ENCODE assay signal across 14 mouse cellular contexts in the genomic region with DNA sequence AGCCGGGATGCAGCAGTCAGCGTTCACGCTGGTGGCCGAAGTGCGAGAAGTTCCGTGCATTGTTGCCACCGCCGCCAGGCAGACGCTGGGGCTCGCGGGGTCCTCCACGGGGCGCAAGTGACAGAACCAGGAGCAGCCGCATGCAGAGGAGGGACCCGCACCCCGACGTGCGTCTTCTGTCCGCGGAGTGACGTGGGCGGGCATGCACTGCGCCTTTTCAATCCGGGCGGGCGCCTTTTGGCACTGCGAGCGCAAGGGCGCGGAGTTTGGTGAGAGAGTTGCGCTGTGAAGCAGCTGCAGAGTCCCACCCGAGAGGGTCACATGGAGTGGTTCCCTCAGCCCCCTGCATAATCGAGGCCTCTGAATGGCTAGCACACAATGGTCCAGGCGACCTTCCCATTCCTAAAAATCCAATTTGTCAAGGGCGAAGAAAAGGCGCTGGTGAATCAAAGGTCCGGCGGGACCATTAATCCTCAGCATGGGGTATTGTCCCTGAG. TPM values are rescaled to one million over a fixed set of nuclear protein-coding genes. Genes with fewer than 3 reads are reported as not detected.
DNase-seq lines count a peak whose midpoint lies in the region; ATAC-seq lines count a peak whose summit lies in the region.
"Had no signal": no experiment of that assay in that cellular context is flagged by ENCODE, and none has a peak within 500 bp of the region (broad histone marks: within the 10 kb centered on the region; RNA-seq: fewer than 3 reads in every experiment).

A gene (minus strand): TSS at position 369 of the 497 bp plus-strand sequence.

- peak within 1 kb of the TSS; percentile 32 for H3K4me2 ChIP-seq in midbrain, embryonic 11.5 days
- H3K4me2 ChIP-seq: embryonic facial prominence, embryonic 13.5 days had no signal

- intact Hi-C loops in left cerebral cortex, postnatal 4 days (cut with DNase I): loop anchor here (10.0 kb wide), 1 partner anchor 151 kb away; no protein-coding TSS in a partner anchor

- no peak within 1 kb of the TSS for H3K9ac ChIP-seq in midbrain, embryonic 11.5 days (ENCODE audit: low read length)
- H3K9ac ChIP-seq: embryonic facial prominence, embryonic 13.5 days had no signal

- H3K27me3 ChIP-seq in midbrain, embryonic 11.5 days (ENCODE audit: control insufficient read depth, insufficient read depth, low read length): peaks cover 97% of the 10 kb centered on the region

- no peaks in the 10 kb centered on the region for H3K9me3 ChIP-seq in midbrain, embryonic 11.5 days (ENCODE audit: control insufficient read depth, low read length)
- H3K9me3 ChIP-seq: embryonic facial prominence, embryonic 13.5 days had no signal

- H3K27ac ChIP-seq in midbrain, embryonic 11.5 days (ENCODE audit: low read depth, low read length): no peak within 1 kb of the TSS
- H3K27ac ChIP-seq: embryonic facial prominence, embryonic 13.5 days; gastrocnemius, adult 2 months; kidney, postnatal 0 days had no signal

- H3K4me1 ChIP-seq in midbrain, embryonic 11.5 days (ENCODE audit: control insufficient read depth, insufficient read depth, low read length): peaks cover 17% of the 10 kb centered on the region

- peak within 1 kb of the TSS; percentile 16; the same call in 1 of the 2 replicates for H3K4me3 ChIP-seq in midbrain, embryonic 11.5 days (ENCODE audit: low read depth, low read length)
- H3K4me3 ChIP-seq: embryonic facial prominence, embryonic 13.5 days; gastrocnemius, adult 2 months had no signal

- peak; percentile 34; the same call in 1 of the 2 replicates for ATAC-seq in granulocyte monocyte progenitor cell, adult 5-6 weeks (replicated peaks; ENCODE audit: poor library complexity, severe bottlenecking)
- ATAC-seq in midbrain, embryonic 11.5 days (ENCODE audit: low FRiP score): peak; percentile 73

- DNase-seq in left cerebral cortex, postnatal 4 days: peak; percentile 41
- DNase-seq in left cerebral cortex, adult 11 months (ENCODE audit: low spot score): no peak
- peak; percentile 96 for DNase-seq in midbrain, embryonic 11.5 days (ENCODE audit: low spot score, missing footprints)
- DNase-seq in kidney, adult 9 months: no peak
- DNase-seq in kidney, postnatal 4 days: no peak
- DNase-seq in cerebellum, postnatal 25 days: no peak
- DNase-seq in kidney, adult 11 months: no peak
- DNase-seq: gastrocnemius, adult 2 months had no signal

- WGBS in midbrain, embryonic 11.5 days: under 1% methylated on average over 35 of the region's 38 CpGs

- no peaks in the 10 kb centered on the region for H3K36me3 ChIP-seq in midbrain, embryonic 11.5 days (ENCODE audit: control insufficient read depth, insufficient read depth, low read length)
- H3K36me3 ChIP-seq: embryonic facial prominence, embryonic 13.5 days had no signal

RNA-seq across cellular contexts. Expression of the gene that starts here (rescaled TPM):
- total RNA-seq in left cerebral cortex, postnatal 4 days (2021): not detected
- total RNA-seq in granulocyte monocyte progenitor cell, adult 5-6 weeks (2014; fragmentation: Nextera tagmentation): not detected in 2 replicates
- not detected in 2 replicates for total RNA-seq in granulocyte monocyte progenitor cell, adult 5-6 weeks (2017)
- 0.15 and 0.25 TPM in 2 replicates for polyA plus RNA-seq in midbrain, embryonic 11.5 days (2014; fragmentation: Nextera tagmentation; extraction: Ambion mirVana)
- total RNA-seq: gastrocnemius, adult 2 months had no signal
- polyA plus RNA-seq: C2C12; embryonic facial prominence, embryonic 13.5 days; heart, postnatal 0 days; kidney, postnatal 0 days; limb, embryonic 11.5 days had no signal

Comparison
In these comparisons a context has a peak if more than half of its experiments do, and no peak if none do; other contexts are left out.
1. Peak in DNase-seq in left cerebral cortex, postnatal 4 days; RNA of the gene not detected or under 1 TPM.
2. Peak in ATAC-seq in granulocyte monocyte progenitor cell, adult 5-6 weeks; RNA of the gene not detected or under 1 TPM.
3. Peak in DNase-seq, ATAC-seq, H3K4me3 ChIP-seq and H3K4me2 ChIP-seq in midbrain, embryonic 11.5 days; RNA of the gene not detected or under 1 TPM.